Mouse (Mus musculus): ENCODE results near the gene Prdx5.

- no peak for TF ChIP-seq ZNF384 (IDR thresholded peaks at IDR 0.05; ENCODE audit: low read depth, low read length)
- no peak for TF ChIP-seq ZC3H11A (IDR thresholded peaks at IDR 0.05; ENCODE audit: borderline replicate concordance, low read depth, low read length)
- no peak for TF ChIP-seq MAFK (IDR thresholded peaks at IDR 0.05; ENCODE audit: insufficient read depth, low read depth, low read length)
Observed at GRCm38 (mm10) chr19:6933102-6933435, 23.2 kb upstream of the Prdx5 start.
